Mouse (Mus musculus): ENCODE results near the gene Bnc1. TPM values are rescaled to one million over a fixed set of nuclear protein-coding genes. Genes with fewer than 3 reads are reported as not detected.

Gene Bnc1
- polyA plus RNA-seq, 1 experiment from 2014 or later, result 0.62 TPM

GRCm38 (mm10) chr7:82007151-82007550 lies 15.1 kb upstream of the Bnc1 start:
- WGBS (ENCODE audit: insufficient replicate concordance), result 49% methylated on average over 2 of the region's 2 CpGs
- Histone ChIP-seq H3K4me1 (replicated peaks) (no peaks in the 10 kb centered on the region), H3K27ac (no peak overlapping the region), H3K4me3 (replicated peaks) (no peak overlapping the region), H3K36me3 (no peaks in the 10 kb centered on the region), H3K9ac (no peak overlapping the region), H3K4me2 (no peak overlapping the region), H3K27me3 (0 out of 2 replicates have a peak, but pooled peaks cover 3% of the 10 kb centered on the region), H3K9me3 (replicated peaks) (no peaks in the 10 kb centered on the region)
- DNase-seq (no peak), ATAC-seq (ENCODE audit: low read depth) (no peak)

GRCm38 (mm10) chr7:82004228-82004627 lies 12.1 kb upstream of the Bnc1 start:
- DNase-seq (no peak), ATAC-seq (ENCODE audit: low read depth) (no peak)
- Histone ChIP-seq H3K4me3 (replicated peaks) (no peak overlapping the region), H3K27me3 (peaks cover 6% of the 10 kb centered on the region; the same call in 1 of the 2 replicates), H3K4me1 (replicated peaks) (no peaks in the 10 kb centered on the region), H3K4me2 (no peak overlapping the region), H3K36me3 (no peaks in the 10 kb centered on the region), H3K9me3 (replicated peaks) (no peaks in the 10 kb centered on the region), H3K27ac (no peak overlapping the region), H3K9ac (no peak overlapping the region)
- 56% methylated on average over 2 of the region's 2 CpGs for WGBS (ENCODE audit: insufficient replicate concordance)

DNA sequence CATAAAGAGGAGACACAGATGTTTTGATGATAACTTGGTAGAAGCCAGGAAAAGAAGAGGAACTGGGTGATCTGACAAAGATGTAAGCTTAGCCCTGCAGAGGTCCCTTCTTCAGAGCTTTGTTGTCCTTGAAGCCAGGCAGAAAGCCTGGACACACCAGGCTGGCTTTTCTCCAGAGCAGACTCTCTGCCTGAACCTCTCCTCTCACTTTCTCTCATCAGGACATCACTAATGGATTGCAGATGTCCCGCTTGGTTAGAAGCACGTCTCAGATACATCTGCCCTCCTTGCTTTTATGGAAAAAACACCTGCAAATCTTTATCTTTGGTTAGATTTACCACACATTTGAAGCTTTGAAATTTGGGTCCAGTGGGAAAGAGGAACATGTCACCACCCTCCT lies 7.7 kb upstream of the Bnc1 start:
- Histone ChIP-seq H3K4me3 (replicated peaks) (no peak overlapping the region), H3K27me3 (peaks cover 37% of the 10 kb centered on the region), H3K4me1 (replicated peaks) (no peaks in the 10 kb centered on the region), H3K36me3 (no peaks in the 10 kb centered on the region), H3K27ac (no peak overlapping the region), H3K9me3 (replicated peaks) (no peaks in the 10 kb centered on the region), H3K4me2 (no peak overlapping the region), H3K9ac (no peak overlapping the region)
- no peak for ATAC-seq (ENCODE audit: low read depth)
- DNase-seq, result no peak
- 58% methylated on average over 2 of the region's 2 CpGs for WGBS (ENCODE audit: insufficient replicate concordance)

DNA sequence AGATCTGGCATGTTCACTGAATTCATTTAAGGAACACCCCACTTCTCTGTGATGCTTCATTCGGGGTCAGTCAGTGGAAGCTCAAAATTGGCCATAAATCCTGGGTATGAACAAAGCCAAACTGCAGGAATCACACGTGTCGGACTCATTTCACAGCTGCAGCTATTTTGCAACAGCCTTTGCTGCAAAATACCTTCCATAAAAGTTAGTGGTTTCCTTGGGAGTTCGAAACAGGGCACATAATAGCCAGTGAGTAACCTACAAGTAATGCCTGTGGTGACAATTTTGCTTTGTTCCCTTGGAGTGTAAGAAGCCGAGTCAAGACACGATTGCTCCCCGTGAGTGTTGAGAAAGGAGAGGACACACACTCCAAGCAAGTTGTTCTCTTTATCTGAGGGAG lies 7.3 kb upstream of the Bnc1 start:
- H3K27ac ChIP-seq, result no peak overlapping the region
- DNase-seq (no peak), ATAC-seq (ENCODE audit: low read depth) (no peak)
- H3K27me3 ChIP-seq, result peaks cover 42% of the 10 kb centered on the region
- WGBS (ENCODE audit: insufficient replicate concordance), result 51% methylated on average over 7 of the region's 7 CpGs
- H3K9me3 ChIP-seq (replicated peaks), result no peaks in the 10 kb centered on the region
- H3K36me3 ChIP-seq, result no peaks in the 10 kb centered on the region
- H3K4me1 ChIP-seq (replicated peaks), result no peaks in the 10 kb centered on the region
- no peak overlapping the region for H3K4me2 ChIP-seq
- H3K4me3 ChIP-seq (replicated peaks), result no peak overlapping the region
- H3K9ac ChIP-seq, result no peak overlapping the region

DNA sequence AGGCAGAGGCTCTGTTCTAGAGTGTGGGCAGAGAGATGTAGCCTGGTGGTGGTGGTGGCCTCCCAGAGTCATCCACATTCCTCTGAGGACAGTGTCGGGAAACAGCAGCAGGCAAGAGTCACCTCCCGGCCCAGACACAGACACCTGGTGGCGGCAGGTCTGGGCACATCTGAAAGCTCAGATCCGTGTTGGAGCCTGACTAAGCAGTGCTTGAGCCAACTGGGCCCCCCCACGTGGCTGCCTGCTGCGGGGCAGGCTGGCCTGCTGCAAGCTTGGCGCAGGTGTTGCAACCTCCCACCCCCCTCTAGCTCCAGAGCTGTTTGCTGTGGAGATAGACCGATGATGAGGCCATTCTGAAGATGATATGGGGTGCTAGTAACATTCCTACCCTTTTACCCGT lies 3.9 kb upstream of the Bnc1 start:
- DNase-seq (no peak), ATAC-seq (ENCODE audit: low read depth) (no peak)
- peaks cover 75% of the 10 kb centered on the region for H3K27me3 ChIP-seq

DNA sequence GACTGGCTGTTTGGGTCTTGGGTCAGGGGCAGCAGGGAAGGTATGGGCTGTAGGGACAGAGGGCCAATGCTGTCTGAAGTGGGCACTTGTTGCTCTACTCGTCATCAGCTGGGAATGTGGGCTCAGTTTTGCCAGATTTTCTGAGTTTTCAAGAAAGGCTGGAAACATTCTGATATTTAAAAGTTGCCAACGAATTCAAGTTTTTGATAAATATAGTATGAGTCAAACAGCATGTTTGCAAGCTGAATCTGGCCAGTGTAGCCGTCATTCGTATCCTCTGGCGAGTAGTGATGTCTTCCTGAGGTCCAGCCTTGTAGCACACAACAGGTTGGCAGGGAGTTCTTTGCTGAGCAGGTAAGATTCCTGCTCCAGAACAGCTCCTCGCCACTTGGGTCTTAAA lies 3.0 kb upstream of the Bnc1 start:
- no peak for ATAC-seq (ENCODE audit: low read depth)
- no peaks in the 10 kb centered on the region for H3K9me3 ChIP-seq (replicated peaks)
- H3K27me3 ChIP-seq, result peaks cover 81% of the 10 kb centered on the region
- no peak overlapping the region for H3K9ac ChIP-seq
- 53% methylated on average over 6 of the region's 6 CpGs for WGBS (ENCODE audit: insufficient replicate concordance)
- 0 out of 2 replicates have a peak, but pooled peaks cover 4% of the 10 kb centered on the region for H3K4me1 ChIP-seq (replicated peaks)
- no peak overlapping the region for H3K27ac ChIP-seq
- no peak for DNase-seq
- no peak overlapping the region for H3K4me3 ChIP-seq (replicated peaks)
- H3K4me2 ChIP-seq, result no peak overlapping the region
- no peaks in the 10 kb centered on the region for H3K36me3 ChIP-seq

More for the DNA sequence above, 3.9 kb upstream of the Bnc1 start:
- Histone ChIP-seq H3K4me2 (no peak overlapping the region), H3K9me3 (replicated peaks) (no peaks in the 10 kb centered on the region), H3K4me1 (replicated peaks) (0 out of 2 replicates have a peak, but pooled peaks cover 4% of the 10 kb centered on the region), H3K4me3 (replicated peaks) (no peak overlapping the region), H3K9ac (no peak overlapping the region), H3K27ac (no peak overlapping the region), H3K36me3 (no peaks in the 10 kb centered on the region)
- 9% methylated on average over 9 of the region's 9 CpGs for WGBS (ENCODE audit: insufficient replicate concordance)

GRCm38 (mm10) chr7:81993140-81993539 lies 1.0 kb upstream of the Bnc1 start:
- no peak overlapping the region for H3K4me2 ChIP-seq
- H3K4me3 ChIP-seq (replicated peaks), result no peak overlapping the region
- no peak for DNase-seq
- H3K9me3 ChIP-seq (replicated peaks), result no peaks in the 10 kb centered on the region
- H3K9ac ChIP-seq, result no peak overlapping the region
- 33% methylated on average over 7 of the region's 7 CpGs for WGBS (ENCODE audit: insufficient replicate concordance)
- no peaks in the 10 kb centered on the region for H3K36me3 ChIP-seq
- no peak overlapping the region for H3K27ac ChIP-seq
- H3K27me3 ChIP-seq, result peaks cover 87% of the 10 kb centered on the region
- H3K4me1 ChIP-seq (replicated peaks), result 0 out of 2 replicates have a peak, but pooled peaks cover 4% of the 10 kb centered on the region
- ATAC-seq (ENCODE audit: low read depth), result no peak

DNA sequence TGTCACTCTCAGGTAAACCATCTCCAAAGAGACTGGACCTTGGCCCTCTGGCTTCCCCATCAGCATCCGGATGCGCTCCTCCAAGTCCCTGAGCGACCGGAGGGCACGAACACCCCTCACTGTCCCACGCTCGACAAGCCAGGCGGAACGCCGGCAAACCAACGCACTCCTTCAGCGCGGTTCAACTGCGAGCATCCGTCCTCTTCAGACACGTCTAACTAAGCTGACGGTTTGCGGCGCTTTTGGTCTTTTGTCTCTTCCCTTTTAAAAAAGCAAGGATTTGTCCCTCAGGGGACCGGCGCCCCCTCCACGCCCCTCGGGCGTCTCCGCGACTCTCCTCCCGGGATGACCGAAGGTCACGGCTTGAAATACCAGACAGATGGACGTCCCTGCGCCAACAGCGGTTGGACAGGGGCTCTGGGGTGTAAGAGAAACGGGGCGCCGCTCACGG lies 456 bp downstream of the Bnc1 start:
- DNase-seq (no peak), ATAC-seq (ENCODE audit: low read depth) (no peak)
- Histone ChIP-seq H3K36me3 (no peaks in the 10 kb centered on the region), H3K27ac (no peak overlapping the region), H3K27me3 (peaks cover 82% of the 10 kb centered on the region), H3K4me3 (replicated peaks) (peak overlapping the region; percentile 41), H3K4me1 (replicated peaks) (0 out of 2 replicates have a peak, but pooled peaks cover 4% of the 10 kb centered on the region), H3K9ac (no peak overlapping the region), H3K4me2 (peak overlapping the region; percentile 59), H3K9me3 (replicated peaks) (no peaks in the 10 kb centered on the region)
- WGBS (ENCODE audit: insufficient replicate concordance), result 2% methylated on average over 36 of the region's 36 CpGs

- H3K27me3 ChIP-seq, result peaks cover 78% of the 10 kb centered on the region
- H3K4me3 ChIP-seq (replicated peaks), result no peak overlapping the region
- WGBS (ENCODE audit: insufficient replicate concordance), result 4% methylated on average over 12 of the region's 12 CpGs
- H3K9ac ChIP-seq, result no peak overlapping the region
- H3K27ac ChIP-seq, result no peak overlapping the region
- ATAC-seq (ENCODE audit: low read depth) (no peak), DNase-seq (no peak)
- H3K4me1 ChIP-seq (replicated peaks), result 0 out of 2 replicates have a peak, but pooled peaks cover 4% of the 10 kb centered on the region
- no peak overlapping the region for H3K4me2 ChIP-seq
- H3K36me3 ChIP-seq, result no peaks in the 10 kb centered on the region
- H3K9me3 ChIP-seq (replicated peaks), result no peaks in the 10 kb centered on the region
These were observed 976 bp downstream of the Bnc1 start for GRCm38 (mm10) chr7:81991116-81991515.

- Histone ChIP-seq H3K4me2 (no peak overlapping the region), H3K9ac (no peak overlapping the region), H3K4me3 (replicated peaks) (no peak overlapping the region), H3K27ac (no peak overlapping the region), H3K4me1 (replicated peaks) (no peaks in the 10 kb centered on the region), H3K27me3 (peaks cover 8% of the 10 kb centered on the region), H3K9me3 (replicated peaks) (no peaks in the 10 kb centered on the region), H3K36me3 (no peaks in the 10 kb centered on the region)
- DNase-seq (no peak), ATAC-seq (ENCODE audit: low read depth) (no peak)
- WGBS (ENCODE audit: insufficient replicate concordance), result 56% methylated on average over 6 of the region's 6 CpGs
These were observed 8.4 kb downstream of the Bnc1 start for GRCm38 (mm10) chr7:81983651-81984050.

- no peak overlapping the region for H3K4me2 ChIP-seq
- peaks cover 3% of the 10 kb centered on the region; the same call in 1 of the 2 replicates for H3K27me3 ChIP-seq
- no peak overlapping the region for H3K27ac ChIP-seq
- ATAC-seq (ENCODE audit: low read depth), result no peak
- 64% methylated on average over 8 of the region's 8 CpGs for WGBS (ENCODE audit: insufficient replicate concordance)
- DNase-seq, result no peak
- H3K4me3 ChIP-seq (replicated peaks), result no peak overlapping the region
- no peaks in the 10 kb centered on the region for H3K9me3 ChIP-seq (replicated peaks)
- H3K4me1 ChIP-seq (replicated peaks), result no peaks in the 10 kb centered on the region
- H3K9ac ChIP-seq, result no peak overlapping the region
- no peaks in the 10 kb centered on the region for H3K36me3 ChIP-seq
These were observed 13.8 kb downstream of the Bnc1 start for GRCm38 (mm10) chr7:81978304-81978703.

DNA sequence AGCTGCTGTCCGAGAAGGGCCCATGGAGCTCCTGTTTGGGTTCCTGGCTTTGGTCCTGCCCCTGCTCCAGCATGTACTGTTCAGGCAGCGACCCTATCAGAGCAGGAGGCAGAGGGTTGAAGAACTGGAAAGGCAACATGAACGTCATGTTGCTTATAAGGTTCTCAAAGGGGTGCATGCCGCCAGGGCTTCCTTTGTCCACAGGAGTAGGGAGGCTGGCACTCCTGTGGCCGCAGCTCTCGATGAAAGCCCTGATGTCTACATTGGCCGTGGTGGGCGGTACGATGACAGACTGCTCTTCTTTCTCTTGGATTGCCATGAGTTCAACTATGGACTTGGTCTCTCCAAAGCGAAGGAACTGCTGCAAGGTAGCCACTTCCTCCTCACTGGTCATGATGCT lies 17.5 kb downstream of the Bnc1 start:
- WGBS (ENCODE audit: insufficient replicate concordance), result 67% methylated on average over 10 of the region's 10 CpGs
- Histone ChIP-seq H3K4me1 (replicated peaks) (no peaks in the 10 kb centered on the region), H3K9me3 (replicated peaks) (no peaks in the 10 kb centered on the region), H3K4me3 (replicated peaks) (no peak overlapping the region), H3K27me3 (peaks cover 3% of the 10 kb centered on the region; the same call in 1 of the 2 replicates), H3K9ac (no peak overlapping the region), H3K4me2 (no peak overlapping the region), H3K27ac (no peak overlapping the region), H3K36me3 (no peaks in the 10 kb centered on the region)
- DNase-seq (no peak), ATAC-seq (ENCODE audit: low read depth) (no peak)

Data from liver, embryonic 13.5 days (tissue).